Mouse (Mus musculus): ENCODE measurements around the gene C1galt1.

GRCm38 (mm10) chr6:7844412-7844801 is 235 bp upstream of the C1galt1 start:
- TF ChIP-seq EP300 (IDR thresholded peaks at IDR 0.05) (no peak), CTCF (IDR thresholded peaks at IDR 0.05) (peak; percentile 70)
